Mouse (Mus musculus) MEL (cell line): Measurements from ENCODE around the gene Zbtb34. TPM values are rescaled to one million over a fixed set of nuclear protein-coding genes. Genes with fewer than 3 reads are reported as not detected.

Experiments used
- DNase-seq: peaks from one replicate; pipeline ENCODE4 v3.0.0; 2011; ENCODE audit warnings: low read depth, low spot score
- H3K27ac ChIP-seq: 2 replicates; pipeline ENCODE4 v1.5.1; 2012; ENCODE audit warnings: low read depth, mild to moderate bottlenecking, control low read depth, low read length, moderate library complexity; ENCODE audit not compliant: control insufficient read depth
- H3K27me3 ChIP-seq, 2 experiments: fragments of 150-350 bp in 1 of 2; sonication (generic) in 1 of 2; 2 replicates each; pipeline ENCODE4 v1.6.1; 2012; ENCODE audit warnings: low read length in 2 of 2, mild to moderate bottlenecking in 2 of 2, improper control_type of control experiment in 1 of 2, moderate library complexity in 1 of 2; ENCODE audit not compliant: insufficient read depth in 2 of 2, control insufficient read depth in 1 of 2
- H3K36me3 ChIP-seq, 2 experiments: 2 replicates each; pipeline ENCODE4 v1.6.1; 2012 to 2014; ENCODE audit warnings: low read length in 2 of 2, improper control_type of control experiment in 1 of 2, inconsistent platforms in 1 of 2, mild to moderate bottlenecking in 1 of 2; ENCODE audit not compliant: insufficient read depth in 2 of 2, control insufficient read depth in 1 of 2
- H3K4me1 ChIP-seq, 2 experiments: fragments of 150-350 bp in 1 of 2; sonication (generic) in 1 of 2; 2 replicates each; pipeline ENCODE4 v1.6.1; 2012; ENCODE audit warnings: low read length in 2 of 2, improper control_type of control experiment in 1 of 2, mild to moderate bottlenecking in 1 of 2; ENCODE audit not compliant: insufficient read depth in 2 of 2, control insufficient read depth in 1 of 2
- H3K4me3 ChIP-seq, 2 experiments: fragments of 150-350 bp in 1 of 2; sonication (generic) in 1 of 2; 2 replicates each; pipeline ENCODE4 v1.5.1; 2012; ENCODE audit warnings: low read depth in 2 of 2, low read length in 2 of 2, mild to moderate bottlenecking in 2 of 2, moderate library complexity in 2 of 2, control low read depth in 1 of 2, improper control_type of control experiment in 1 of 2; ENCODE audit not compliant: control insufficient read depth in 1 of 2, insufficient read depth in 1 of 2
- H3K79me2 ChIP-seq: 2 replicates; pipeline ENCODE4 v1.6.1; 2012; ENCODE audit warnings: mild to moderate bottlenecking, low read length, moderate library complexity; ENCODE audit not compliant: control insufficient read depth, poor library complexity, insufficient read depth
- H3K9ac ChIP-seq: 2 replicates; pipeline ENCODE4 v1.6.1; 2012; ENCODE audit warnings: low read depth, mild to moderate bottlenecking, control low read depth, low read length, moderate library complexity; ENCODE audit not compliant: control insufficient read depth, poor library complexity, severe bottlenecking
- H3K9me3 ChIP-seq: fragments of 150-350 bp; sonication (generic); replicated peaks from 2 replicates; pipeline ENCODE4 v1.6.1; 2012; ENCODE audit warnings: mild to moderate bottlenecking, low read length, improper control_type of control experiment, moderate library complexity; ENCODE audit not compliant: insufficient read depth
- BHLHE40 ChIP-seq: IDR thresholded peaks from 2 replicates; pipeline ENCODE4 v1.6.1; 2012; ENCODE audit warnings: low read depth, mild to moderate bottlenecking, inconsistent platforms, low read length, improper control_type of control experiment, borderline replicate concordance
- CHD1 ChIP-seq: IDR thresholded peaks from 2 replicates; pipeline ENCODE4 v1.6.1; 2012; ENCODE audit warnings: low read depth, mild to moderate bottlenecking, inconsistent platforms, low read length, improper control_type of control experiment
- CTCF ChIP-seq, 3 experiments: IDR thresholded peaks in 2 of 3; conservative IDR thresholded peaks in 1 of 3; 2 replicates each; pipeline ENCODE4 v1.5.1; 2011 to 2012; ENCODE audit warnings: low read length in 3 of 3, low read depth in 2 of 3, mild to moderate bottlenecking in 2 of 3, improper control_type of control experiment in 1 of 3, inconsistent platforms in 1 of 3, mixed read lengths in 1 of 3, moderate library complexity in 1 of 3; ENCODE audit not compliant: control insufficient read depth in 1 of 3, insufficient read depth in 1 of 3, poor library complexity in 1 of 3, severe bottlenecking in 1 of 3
- E2F4 ChIP-seq: IDR thresholded peaks from 2 replicates; pipeline ENCODE4 v1.6.1; 2011; ENCODE audit warnings: low read depth, low read length, improper control_type of control experiment, borderline replicate concordance
- EP300 ChIP-seq, 2 experiments: IDR thresholded peaks; 2 replicates each; pipeline ENCODE4 v1.6.1; 2011; ENCODE audit warnings: improper control_type of control experiment in 2 of 2, low read length in 2 of 2, low read depth in 1 of 2, mild to moderate bottlenecking in 1 of 2
- GATA1 ChIP-seq: IDR thresholded peaks from 2 replicates; pipeline ENCODE4 v1.6.1; 2011; ENCODE audit warnings: low read depth, low read length, improper control_type of control experiment
- MAFK ChIP-seq: IDR thresholded peaks from 2 replicates; pipeline ENCODE4 v1.6.1; 2011; ENCODE audit warnings: low read depth, mild to moderate bottlenecking, low read length, improper control_type of control experiment, borderline replicate concordance
- MAX ChIP-seq: IDR thresholded peaks from 2 replicates; pipeline ENCODE4 v1.6.1; 2011; ENCODE audit warnings: low read length, improper control_type of control experiment
- MAZ ChIP-seq: IDR thresholded peaks from 2 replicates; pipeline ENCODE4 v1.6.1; 2012; ENCODE audit warnings: low read depth, mild to moderate bottlenecking, inconsistent platforms, low read length, improper control_type of control experiment
- MXI1 ChIP-seq: IDR thresholded peaks from 2 replicates; pipeline ENCODE4 v1.6.1; 2011; ENCODE audit warnings: mild to moderate bottlenecking, low read depth, low read length, improper control_type of control experiment
- MYB ChIP-seq: IDR thresholded peaks from 2 replicates; pipeline ENCODE4 v1.6.1; 2011; ENCODE audit warnings: mild to moderate bottlenecking, low read depth, low read length, improper control_type of control experiment
- NRF1 ChIP-seq: IDR thresholded peaks from 2 replicates; pipeline ENCODE4 v1.6.1; 2014; ENCODE audit warnings: low read depth, mild to moderate bottlenecking, inconsistent platforms, low read length, improper control_type of control experiment, moderate library complexity; ENCODE audit not compliant: poor library complexity, insufficient read depth, severe bottlenecking
- POLR2AphosphoS5 ChIP-seq: IDR thresholded peaks from 2 replicates; pipeline ENCODE4 v1.6.1; 2012; ENCODE audit warnings: low read depth, borderline replicate concordance, mild to moderate bottlenecking, inconsistent platforms, low read length, moderate library complexity, mixed read lengths
- RCOR1 ChIP-seq: IDR thresholded peaks from 2 replicates; pipeline ENCODE4 v1.6.1; 2012; ENCODE audit warnings: low read depth, mild to moderate bottlenecking, inconsistent platforms, low read length, improper control_type of control experiment
- TBP ChIP-seq: IDR thresholded peaks from 2 replicates; pipeline ENCODE4 v1.8.0; 2011; ENCODE audit warnings: low read depth, low read length, improper control_type of control experiment
- TCF12 ChIP-seq: IDR thresholded peaks from 2 replicates; pipeline ENCODE4 v1.6.1; 2014; ENCODE audit warnings: low read depth, mild to moderate bottlenecking, inconsistent platforms, low read length, improper control_type of control experiment, moderate library complexity
- UBTF ChIP-seq: IDR thresholded peaks from 2 replicates; pipeline ENCODE4 v1.6.1; 2012; ENCODE audit warnings: low read depth, mild to moderate bottlenecking, inconsistent platforms, low read length, improper control_type of control experiment, moderate library complexity, borderline replicate concordance; ENCODE audit not compliant: insufficient read depth
- USF1 ChIP-seq: IDR thresholded peaks from 2 replicates; pipeline ENCODE4 v1.6.1; 2014; ENCODE audit warnings: low read depth, mild to moderate bottlenecking, inconsistent platforms, low read length, improper control_type of control experiment, moderate library complexity
- ZMIZ1 ChIP-seq: IDR thresholded peaks from 2 replicates; pipeline ENCODE4 v1.6.1; 2012; ENCODE audit warnings: low read depth, mild to moderate bottlenecking, inconsistent platforms, low read length, improper control_type of control experiment, moderate library complexity
- ZNF384 ChIP-seq: IDR thresholded peaks from 2 replicates; pipeline ENCODE4 v1.6.1; 2012; ENCODE audit warnings: low read depth, mild to moderate bottlenecking, inconsistent platforms, low read length, improper control_type of control experiment
- polyA plus RNA-seq, 2 experiments: library from polyadenylated mRNA; stranded (reverse) in 1 of 2; unstranded in 1 of 2; fragments of >175 nt in 1 of 2; fragments of >200 nt in 1 of 2; gene quantifications; 2 replicates each; pipeline versions ENCODE4 v1.2.1 to v1.2.4; 2012; ENCODE audit warnings: low replicate concordance in 2 of 2, low read depth in 1 of 2; ENCODE audit not compliant: insufficient read length in 2 of 2, insufficient read depth in 1 of 2, missing spikeins in 1 of 2
- total RNA-seq: library from RNA; depleted of rRNA; stranded (reverse); fragments of 300-350 nt; gene quantifications from 2 replicates; pipeline ENCODE4 v1.2.3, GENCODE M21; 2012

Zbtb34 gene
- total and polyA plus RNA-seq, 3 experiments, result 9.6 to 10.1 TPM; not detected in 1

GRCm38 (mm10) chr2:33459660-33460059, 28.5 kb upstream of the Zbtb34 start (continued):
- 0 out of 2 replicates have a peak, but pooled peaks have one; percentile 27 for TF ChIP-seq MAZ
- TF ChIP-seq GATA1, result peak; percentile 83
- peak; percentile 65 for TF ChIP-seq TCF12

DNA sequence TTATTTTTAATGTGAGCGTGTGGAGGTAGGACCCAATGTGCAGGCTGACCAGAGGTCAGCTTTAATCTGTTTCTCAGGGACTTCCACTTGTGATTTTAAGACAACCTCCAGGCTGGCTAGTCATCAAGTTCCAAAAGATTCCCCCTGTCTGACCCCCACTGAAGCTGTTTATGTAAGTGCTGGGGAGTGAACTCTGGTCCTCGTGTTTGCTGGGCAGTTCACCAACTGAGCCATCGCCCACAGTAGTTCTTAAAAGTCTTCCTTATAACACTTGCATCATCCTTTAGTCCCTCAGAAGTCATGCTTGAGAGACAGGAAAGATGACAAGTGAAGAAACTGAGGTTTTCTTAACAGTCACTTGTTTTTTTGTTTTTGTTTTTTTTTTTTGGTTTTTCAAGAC, 25.6 kb upstream of the Zbtb34 start:
- H3K9me3 ChIP-seq, result no peaks in the 10 kb centered on the region
- no peak for DNase-seq
- no peak overlapping the region for H3K27ac ChIP-seq
- H3K36me3 ChIP-seq, result peaks cover 10 to 19% of the 10 kb centered on the region in 2 experiments
- peaks cover 4% of the 10 kb centered on the region; the same call in 1 of the 2 replicates for H3K79me2 ChIP-seq
- H3K9ac ChIP-seq, result no peak overlapping the region
- TF ChIP-seq BHLHE40, result no peak
- no peak for TF ChIP-seq MAFK
- TF ChIP-seq MXI1, result no peak
- TF ChIP-seq ZMIZ1, result no peak
- no peak for TF ChIP-seq CHD1
- TF ChIP-seq CTCF (IDR thresholded peaks at IDR 0.05 in 2 of 3, conservative IDR thresholded peaks at IDR 0.05 in 1 of 3; ENCODE audit: control insufficient read depth in 1 of 3, insufficient read depth in 1 of 3, low read depth in 2 of 3, low read length in 3 of 3, poor library complexity in 1 of 3, severe bottlenecking in 1 of 3), result no peak
- TF ChIP-seq GATA1, result no peak
- no peak for TF ChIP-seq MYB
- no peak for TF ChIP-seq MAX
- no peak for TF ChIP-seq EP300 (IDR thresholded peaks at IDR 0.05; ENCODE audit: low read depth in 1 of 2, low read length in 2 of 2)
- no peak for TF ChIP-seq NRF1
- TF ChIP-seq UBTF, result no peak
- no peak for TF ChIP-seq USF1
- no peak for TF ChIP-seq ZNF384
- no peak for TF ChIP-seq E2F4
- no peak for TF ChIP-seq RCOR1
- no peak for TF ChIP-seq POLR2AphosphoS5
- TF ChIP-seq TBP, result no peak
- no peaks in the 10 kb centered on the region for H3K27me3 ChIP-seq
- H3K4me3 ChIP-seq, result no peak overlapping the region
- peaks cover 9 to 14% of the 10 kb centered on the region in 2 experiments for H3K4me1 ChIP-seq
